Mouse (Mus musculus) bone marrow macrophage, adult 2 months (primary cell): ENCODE measurements around the gene Zfp119a.

Source experiments
- CTCF ChIP-seq: IDR thresholded peaks from 2 replicates; pipeline ENCODE4 v1.5.1; 2012; ENCODE audit warnings: low read depth, mild to moderate bottlenecking, low read length, moderate library complexity
- POLR2A ChIP-seq: IDR thresholded peaks from 2 replicates; pipeline ENCODE4 v1.6.1; 2012; ENCODE audit warnings: mild to moderate bottlenecking, low read depth, low read length, borderline replicate concordance

- TF ChIP-seq CTCF (no peak), POLR2A (no peak)
Observed at GRCm38 (mm10) chr17:55884912-55885311, 6.2 kb upstream of the Zfp119a start.
